Mouse (Mus musculus) right cerebral cortex, postnatal 4 days (tissue): ENCODE measurements around the gene Atf7ip.
A peak's percentile ranks its signal among the peaks of the same experiment; 100 is the strongest.

Experiments used
- DNase-seq: peaks from one replicate; pipeline ENCODE4 v3.0.0-alpha.2; 2022

The Atf7ip gene

DNA sequence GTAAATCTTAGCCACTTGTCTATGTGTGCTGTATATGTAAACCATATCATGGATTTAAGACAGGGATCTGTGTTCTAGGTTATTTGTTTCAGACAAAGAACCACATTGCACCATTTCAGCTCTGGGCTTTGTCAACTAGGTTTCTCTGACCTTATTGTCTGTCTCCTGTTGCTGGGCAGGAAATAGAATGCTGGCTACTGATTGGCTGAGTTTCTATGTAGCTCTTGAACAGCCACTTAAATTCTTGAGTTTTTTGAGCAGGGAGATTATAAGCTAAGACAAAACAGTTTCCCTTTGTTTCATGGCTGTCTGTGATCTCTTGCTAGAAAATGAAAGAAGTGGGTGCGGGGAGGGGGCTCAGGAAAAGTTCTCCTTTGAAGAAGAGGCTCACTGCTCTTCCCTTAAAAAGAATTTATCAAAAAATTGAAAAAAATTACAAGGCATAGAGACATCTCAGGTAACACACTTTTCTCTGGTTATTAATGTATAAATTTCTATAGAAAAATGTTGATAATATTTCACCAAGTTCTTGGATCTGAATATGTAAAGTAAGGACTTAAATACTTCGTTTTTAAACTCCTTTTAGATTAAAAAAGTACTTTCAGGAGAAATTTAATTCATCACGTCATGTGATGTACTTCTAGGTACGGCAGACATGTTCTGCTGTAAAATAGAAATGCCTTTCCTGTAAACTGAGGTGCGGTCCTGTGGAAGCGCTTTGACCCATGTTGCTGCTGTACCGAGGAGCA is 49.0 kb downstream of the Atf7ip start:
- DNase-seq = no peak

DNA sequence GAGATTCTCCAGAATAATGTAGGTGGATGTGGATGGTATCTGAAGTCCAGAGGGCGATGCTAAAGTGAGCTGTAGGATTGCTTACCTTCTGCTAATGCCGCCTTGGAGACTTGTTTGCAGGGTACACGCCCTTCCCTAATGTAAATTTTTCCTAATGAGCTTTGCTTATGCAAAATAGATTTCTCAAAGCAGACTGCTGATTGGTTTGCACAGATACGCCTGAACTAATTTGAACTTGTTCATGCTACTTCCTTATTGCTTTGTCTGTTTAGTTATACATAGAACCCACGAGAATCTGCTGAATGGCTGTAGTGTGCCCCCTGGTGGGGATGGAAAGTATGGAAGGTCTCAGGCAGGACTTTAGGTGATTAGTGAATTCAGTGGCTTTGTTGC is 49.6 kb downstream of the Atf7ip start:
- peak; percentile 72 for DNase-seq

DNA sequence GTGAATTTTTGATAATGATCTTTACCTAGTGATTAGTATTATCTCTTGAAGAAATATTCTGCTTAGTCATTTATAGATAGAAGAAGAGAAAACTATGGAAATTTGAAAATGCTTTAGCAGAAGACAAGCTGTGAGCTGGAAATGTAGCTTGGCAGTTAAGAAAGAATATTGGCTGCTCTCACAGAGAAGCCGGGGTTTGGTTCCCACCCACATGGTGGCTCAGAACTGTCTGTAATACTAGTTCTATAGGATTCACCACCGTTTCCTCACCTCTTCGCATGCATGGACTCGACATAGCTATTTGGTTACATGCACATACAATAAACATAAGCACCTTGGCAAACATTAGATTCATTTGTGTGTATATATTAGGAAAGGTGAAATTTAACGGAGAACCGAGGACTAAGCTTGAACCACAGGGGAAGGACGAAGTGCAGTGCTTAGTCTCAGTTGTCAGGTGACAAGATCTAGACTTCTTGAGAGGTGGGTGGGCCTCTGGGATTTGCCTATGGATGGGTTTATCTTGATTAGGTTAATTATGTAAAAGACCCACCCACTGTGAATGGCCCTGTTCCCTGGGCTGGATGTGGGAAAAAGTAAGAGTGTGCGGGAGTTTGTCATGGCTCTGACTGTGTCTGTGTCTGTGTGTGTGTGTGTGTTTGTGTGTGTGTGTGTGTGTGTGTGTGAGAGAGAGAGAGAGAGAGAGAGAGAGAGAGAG is 52.5 kb downstream of the Atf7ip start:
- DNase-seq = no peak

DNA sequence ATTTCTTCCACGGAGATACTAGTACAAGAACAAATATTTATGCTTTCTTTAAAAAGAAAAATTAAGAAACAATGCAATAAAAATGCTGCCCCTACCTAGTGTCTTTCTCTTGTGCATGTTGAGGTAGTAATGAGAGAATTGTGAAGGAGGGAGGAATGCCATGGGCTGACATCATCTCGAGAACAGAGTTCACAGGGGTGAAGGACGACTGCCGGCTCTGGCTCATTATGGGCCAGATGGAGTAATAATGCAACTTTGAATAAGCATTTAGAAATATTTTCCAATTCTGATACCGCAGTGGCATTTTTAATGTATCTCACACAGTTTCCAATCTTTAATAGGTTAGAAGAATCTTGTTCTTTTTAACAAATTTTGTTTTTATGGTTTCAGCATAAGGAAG is 60.0 kb downstream of the Atf7ip start:
- no peak for DNase-seq

DNA sequence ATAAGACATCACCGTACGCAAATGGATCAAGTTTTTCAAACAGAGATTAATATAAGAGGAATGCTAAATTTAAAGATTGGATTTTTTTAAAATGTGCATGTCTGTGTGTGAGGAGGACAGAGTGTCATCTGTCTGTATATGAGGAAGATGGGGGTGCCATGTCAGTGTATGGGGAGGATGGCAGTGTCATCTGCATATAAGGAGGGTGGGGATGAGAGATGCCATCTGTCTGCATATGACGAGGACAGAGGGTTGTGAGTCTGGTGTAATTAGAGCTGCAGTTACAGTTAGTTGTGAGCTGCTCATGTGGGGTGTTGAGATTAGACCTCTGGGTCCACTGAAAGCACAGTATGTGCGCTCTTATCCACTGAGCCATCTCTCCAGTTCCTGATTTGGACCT is 84.8 kb downstream of the Atf7ip start:
- DNase-seq = no peak

DNA sequence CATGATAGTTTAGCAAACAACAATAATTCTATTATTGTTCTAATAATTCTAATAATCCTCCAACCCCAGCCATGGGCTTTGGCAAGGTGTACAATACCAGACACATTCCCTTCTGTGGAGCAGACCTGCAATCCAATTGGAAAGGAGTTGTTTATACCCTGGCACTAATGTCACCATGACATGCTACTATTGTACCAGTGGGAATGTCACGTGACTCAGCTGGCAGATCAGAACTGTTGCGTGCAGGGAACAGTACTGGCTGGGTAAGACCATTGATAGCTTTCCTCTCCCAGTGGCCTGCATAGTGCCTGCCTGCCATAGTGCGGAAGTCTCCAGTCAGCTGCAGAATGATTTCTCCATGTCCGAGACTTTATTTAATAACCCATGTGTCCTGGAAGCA is 88.6 kb downstream of the Atf7ip start:
- DNase-seq = no peak

DNA sequence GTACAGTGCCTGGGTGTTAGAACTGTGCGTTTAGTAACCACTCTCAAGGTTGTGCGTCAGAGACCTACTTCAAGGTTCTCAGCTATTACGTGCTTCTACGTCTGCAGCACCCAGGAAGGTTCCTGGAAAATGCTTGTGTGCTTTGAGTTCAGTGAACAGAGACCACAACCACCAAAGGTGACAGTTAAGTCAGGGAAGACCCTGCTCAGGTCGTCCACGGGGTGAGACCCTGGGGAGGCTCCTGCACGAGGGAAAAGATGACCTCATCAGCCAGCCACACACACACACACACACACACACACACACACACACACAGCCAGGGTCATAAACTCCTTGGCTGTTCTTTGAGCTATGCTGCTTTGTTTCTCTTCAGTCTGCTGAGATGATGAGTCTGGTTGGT is 96.6 kb downstream of the Atf7ip start:
- DNase-seq = no peak

DNA sequence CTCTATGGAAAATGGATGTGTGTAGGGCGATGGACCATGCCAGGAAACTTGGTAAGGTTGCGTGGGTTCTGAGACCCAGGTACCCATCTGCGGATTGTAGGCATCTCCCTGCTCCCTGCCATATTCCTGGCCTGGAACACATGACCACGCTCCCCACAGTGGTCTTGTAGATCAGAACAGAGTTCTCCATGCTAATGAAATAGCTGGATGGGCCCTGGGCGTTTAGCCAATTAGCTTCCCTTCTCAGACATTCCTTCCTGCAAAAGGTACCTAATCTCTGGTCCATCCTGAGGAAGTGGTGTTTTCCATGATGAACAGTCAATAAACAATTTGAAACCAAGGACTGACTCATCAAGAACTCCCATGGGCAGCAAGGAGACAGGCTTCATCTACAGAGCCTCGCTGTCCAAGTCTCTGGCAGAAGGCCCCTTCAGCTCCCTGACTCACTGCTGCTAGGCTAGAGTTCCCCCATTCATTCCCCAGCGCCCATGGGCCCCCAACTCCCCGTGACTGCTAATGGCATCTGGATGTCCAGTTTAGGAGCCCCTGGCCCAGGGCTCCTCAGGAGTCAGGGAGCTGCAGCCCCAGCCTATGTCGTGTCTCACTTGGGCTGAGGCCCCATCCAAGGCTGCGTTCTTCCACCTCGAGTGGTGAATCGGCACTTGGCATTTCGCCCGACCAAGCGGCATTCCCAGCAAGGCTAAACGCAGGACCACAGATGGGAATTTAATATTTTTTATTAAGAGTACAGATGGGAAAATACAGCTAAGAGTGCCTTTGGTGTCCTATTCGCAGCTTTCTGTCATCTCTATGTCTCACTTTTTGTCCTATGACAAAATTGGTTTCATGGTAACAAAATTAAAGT is 105.6 kb downstream of the Atf7ip start:
- peak; percentile 38 for DNase-seq

DNA sequence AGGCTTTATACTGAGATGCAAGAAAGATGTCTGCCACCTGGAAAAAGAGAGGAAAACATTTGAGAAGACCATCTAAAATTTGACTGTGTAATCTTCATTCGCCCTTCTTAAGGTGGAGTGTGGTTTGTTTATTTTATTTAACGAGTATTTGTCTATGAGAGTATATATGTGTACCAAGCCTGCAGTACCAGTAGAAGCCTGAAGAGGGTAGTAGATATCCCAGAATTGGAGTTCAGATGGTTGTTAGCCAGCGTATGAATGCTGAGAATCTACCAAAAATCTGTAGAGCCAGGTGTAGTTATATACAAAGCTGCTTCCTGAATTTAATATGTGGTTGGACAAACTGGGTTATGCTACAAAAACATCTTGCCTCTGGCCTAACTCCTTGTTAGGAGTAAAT is 106.3 kb downstream of the Atf7ip start:
- no peak for DNase-seq

DNA sequence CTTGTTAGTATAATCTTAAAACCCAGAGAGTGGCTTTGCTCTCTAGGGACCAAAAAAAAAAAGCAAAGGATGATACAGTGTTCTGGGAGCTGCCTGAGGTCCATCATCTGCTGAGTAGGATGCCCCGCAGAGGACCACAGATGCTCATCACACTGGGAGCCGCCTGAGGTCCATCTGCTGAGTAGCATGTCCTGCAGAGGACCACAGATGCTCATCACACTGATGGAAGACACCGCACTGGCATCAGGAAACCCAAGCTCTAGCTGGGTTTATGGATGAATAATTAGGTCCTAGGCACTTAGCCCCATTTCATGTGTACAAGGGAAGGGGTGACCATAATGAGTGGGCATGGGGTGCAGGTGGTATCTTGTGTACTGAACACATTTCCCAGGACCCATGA is 108.2 kb downstream of the Atf7ip start:
- no peak for DNase-seq

DNA sequence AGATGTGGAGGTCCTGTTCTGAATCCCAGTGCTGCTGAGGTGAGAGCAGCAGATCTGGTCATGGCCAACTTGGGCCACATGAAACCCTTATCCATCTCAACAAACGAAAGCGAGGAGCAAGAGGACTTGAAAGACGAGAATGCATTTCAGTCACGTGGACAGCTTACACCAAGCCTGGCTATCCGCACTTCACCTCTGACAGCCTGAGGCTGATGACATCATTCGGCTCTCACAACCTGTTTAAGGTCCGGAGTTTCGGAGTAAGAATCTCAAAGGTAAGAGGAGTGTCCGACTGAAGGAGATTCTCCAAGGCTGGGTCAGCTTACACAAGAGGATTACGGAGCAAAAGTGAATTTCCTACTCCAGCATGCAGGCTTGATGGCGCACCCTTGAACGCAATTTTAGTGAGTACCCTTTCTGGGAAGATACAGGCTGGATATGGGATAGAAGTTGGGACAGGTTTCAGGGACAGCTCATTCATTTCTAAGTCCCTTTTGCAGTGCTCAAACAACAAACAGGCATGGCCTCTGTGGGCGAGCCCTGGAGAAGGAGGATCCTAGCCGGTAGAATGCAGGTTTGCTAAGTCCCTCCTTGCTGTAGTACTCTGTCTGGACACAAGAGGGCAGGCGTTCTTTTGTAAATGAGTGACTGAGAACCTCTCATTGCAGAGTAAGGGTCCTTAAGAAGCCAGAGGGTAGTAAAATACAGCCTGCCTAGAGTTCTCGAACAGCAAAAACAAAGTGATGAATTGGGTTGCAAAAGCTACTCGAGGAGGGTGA is 114.6 kb downstream of the Atf7ip start:
- peak; percentile 87 for DNase-seq

DNA sequence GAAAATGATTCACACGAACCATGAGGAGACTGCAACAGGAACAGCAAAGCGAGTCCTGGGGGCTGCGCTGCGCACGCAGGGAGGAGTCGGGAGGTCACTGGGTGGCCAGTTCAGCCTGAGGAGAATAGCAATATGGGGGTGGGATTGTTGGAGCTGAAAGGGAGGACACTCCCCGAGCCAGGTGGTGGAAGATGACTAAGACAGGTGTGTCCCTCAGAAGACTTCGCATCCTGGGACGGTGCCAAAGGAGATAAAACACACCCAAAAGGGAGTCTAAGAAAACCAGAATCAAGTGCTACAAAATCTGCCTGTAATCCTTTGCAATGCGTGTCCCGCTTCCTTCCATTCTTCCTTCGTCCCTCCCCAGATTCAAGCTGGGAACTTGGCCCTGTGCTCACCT is 119.5 kb downstream of the Atf7ip start:
- no peak for DNase-seq

DNA sequence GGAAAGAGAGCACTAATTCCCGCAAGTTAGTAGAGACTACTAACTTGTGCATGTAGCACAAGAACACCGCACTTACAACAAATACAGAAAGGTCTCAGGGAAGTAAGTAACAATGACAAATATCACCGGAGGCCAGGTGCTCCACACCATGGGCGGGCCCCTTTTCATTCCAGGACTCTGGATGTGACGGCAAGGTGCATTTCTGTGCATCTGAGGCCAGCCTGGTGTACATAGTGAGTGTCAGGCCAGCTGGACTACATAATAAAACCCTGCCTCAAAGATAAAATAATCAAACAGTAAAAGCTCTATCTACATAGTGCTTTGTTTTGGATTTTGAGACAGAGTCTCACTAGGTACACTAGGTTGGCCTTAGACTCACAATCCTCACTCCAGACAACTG is 123.7 kb downstream of the Atf7ip start:
- no peak for DNase-seq

DNA sequence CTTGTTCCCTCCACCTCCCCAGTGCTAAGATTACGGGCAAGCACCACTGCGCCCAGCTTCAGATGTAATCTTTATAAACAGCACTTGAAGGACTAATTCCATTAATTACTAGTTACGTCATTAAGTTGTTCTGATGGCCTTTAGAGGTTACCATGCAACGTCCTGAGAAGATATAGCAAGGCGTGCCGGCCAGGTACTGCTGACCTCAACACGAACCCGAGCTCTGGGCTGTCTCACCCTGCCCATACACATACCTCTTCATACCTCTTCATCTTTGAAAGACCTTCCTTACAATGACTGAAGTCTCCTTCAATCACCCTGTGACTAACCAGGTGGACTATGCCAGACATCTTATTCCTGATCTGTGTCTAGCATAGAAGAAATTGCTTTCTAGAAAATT is 125.6 kb downstream of the Atf7ip start:
- no peak for DNase-seq

DNA sequence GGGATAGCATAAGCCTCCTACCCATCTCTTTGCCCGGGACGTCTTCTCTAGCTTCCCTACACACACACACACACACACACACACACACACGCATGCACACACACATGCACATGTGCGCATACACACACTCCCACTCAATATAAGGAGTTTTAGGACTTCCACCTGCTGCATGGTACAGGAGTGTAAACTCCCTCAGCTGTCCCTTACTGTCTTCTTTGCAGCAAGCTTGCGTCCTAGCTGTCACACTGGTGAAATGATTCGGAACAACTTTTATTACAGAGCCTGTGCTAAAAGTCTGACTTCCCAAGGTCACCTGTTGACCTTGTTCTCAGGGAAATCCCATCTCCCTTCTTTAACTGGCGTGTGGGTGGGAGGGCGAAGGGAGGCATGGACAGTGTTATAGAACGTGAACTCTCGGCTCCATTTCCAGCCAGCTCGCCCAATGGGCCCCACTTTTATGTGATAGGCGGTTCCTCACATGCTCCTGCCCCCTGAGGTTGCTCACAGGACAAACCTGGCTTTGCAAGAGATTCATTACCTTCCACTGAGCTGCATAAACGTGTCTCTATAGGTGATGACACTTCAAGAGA is 126.1 kb downstream of the Atf7ip start:
- DNase-seq = no peak

DNA sequence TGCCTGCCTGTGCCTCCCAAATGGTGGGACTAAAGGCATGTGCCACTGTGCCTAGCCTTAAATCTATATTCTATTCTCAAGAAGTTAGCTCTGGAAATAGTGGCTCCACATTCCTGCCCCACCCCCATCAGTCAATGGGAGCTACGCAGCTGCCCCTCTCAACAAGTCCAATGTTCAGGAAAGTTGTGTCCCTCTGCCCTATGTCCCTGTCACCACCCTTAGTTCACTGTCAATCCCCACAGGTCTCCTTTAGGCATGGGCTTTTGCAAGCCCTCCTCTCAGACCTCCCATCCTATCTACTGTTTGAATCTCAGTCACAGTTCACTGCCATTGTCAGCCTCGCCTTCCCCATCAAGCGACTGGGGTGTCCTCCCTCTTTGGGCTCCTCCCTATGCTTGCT is 127.2 kb downstream of the Atf7ip start:
- no peak for DNase-seq

DNA sequence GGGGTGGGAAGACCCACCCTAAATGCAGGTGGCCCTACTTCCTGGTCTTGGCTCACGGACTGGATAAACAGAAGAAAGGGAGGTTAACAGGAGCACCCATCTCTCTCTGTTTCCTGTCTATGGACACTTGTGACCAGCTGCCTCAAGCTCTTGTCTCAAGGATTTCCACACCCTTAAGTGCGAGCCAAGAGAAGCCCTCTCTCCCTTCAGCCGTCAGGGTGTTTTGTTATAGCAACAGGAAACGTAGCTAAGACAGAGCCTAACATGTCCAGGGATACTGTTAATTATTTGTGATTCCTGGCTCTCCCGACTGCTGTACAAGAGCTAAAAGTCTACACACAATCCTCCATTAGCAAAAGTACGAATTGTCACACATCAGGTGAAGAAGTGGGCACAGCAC is 127.8 kb downstream of the Atf7ip start:
- DNase-seq = no peak

DNA sequence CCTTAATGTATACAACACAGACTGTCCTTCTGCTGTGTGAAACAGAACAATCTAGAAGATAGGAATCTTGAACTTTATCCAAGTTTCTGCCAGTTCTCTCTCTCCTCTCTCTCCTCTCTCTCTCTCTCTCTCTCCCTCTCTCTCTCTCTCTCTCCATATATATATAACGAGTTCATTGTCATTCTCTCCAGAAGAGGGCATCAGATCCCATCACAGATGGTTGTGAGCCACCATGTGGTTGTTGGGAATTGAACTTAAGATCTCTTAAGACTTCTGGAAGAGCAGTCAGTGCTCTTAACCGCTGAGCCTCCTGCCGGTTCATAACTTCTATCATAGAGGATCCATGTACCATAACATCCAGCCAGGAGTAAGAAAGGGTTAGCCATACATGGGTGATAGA is 129.0 kb downstream of the Atf7ip start:
- no peak for DNase-seq

DNA sequence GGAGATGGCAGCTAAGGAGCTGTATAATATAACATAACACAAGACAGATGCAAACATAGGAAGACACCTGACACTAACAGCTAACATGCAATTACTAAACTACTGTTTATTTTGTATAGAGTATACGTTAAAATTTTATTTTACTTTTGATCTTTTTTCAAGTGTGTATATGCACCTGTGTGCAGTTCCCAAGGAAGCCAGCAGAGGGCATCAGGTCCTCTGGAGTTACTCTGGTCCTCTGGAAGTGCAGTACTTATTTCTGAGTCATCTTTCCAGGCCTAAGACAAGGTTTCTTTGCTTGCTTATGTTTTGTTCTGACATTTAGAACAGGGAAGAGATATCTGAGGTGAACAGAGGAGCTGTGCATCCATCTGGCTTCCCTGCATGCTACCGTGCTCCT is 138.2 kb downstream of the Atf7ip start:
- no peak for DNase-seq

DNA sequence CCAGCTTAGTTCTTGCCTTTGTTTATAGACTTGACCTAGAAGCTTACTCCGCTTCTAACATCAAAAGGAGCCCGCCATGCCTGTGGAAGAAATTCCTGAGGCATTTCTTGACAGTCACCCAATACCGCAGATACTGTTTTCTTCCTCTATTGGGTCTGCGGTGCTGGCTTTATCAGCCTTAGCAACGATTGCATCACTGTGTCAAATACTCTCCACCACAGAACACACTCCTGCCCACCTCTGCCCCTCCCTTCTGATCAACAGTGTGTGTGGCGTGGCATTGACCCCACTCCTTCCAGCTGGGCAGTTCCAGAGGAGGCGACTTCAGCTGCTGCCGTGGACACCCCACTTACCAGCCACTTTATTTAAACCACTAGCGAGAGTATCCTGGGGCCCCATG is 139.8 kb downstream of the Atf7ip start:
- no peak for DNase-seq

DNA sequence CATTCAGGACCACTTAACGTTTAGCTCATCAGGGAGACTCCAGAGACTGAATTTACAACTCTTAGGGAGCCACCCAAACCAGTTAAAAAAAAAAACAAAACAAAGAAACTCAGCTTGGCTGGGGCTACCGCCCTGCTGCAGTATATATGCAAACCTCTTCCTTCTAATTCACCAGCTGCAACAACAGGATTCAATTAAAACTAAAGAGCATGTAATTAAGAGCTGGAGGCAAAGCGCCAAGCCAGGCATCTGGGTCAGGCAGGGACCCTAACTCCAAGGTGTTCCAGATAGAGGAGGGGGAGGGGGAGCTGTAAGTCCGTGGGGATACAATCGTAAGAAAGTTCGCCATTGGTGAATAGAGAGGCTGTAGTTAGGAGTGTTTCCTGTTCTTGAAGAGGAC is 140.2 kb downstream of the Atf7ip start:
- no peak for DNase-seq

DNA sequence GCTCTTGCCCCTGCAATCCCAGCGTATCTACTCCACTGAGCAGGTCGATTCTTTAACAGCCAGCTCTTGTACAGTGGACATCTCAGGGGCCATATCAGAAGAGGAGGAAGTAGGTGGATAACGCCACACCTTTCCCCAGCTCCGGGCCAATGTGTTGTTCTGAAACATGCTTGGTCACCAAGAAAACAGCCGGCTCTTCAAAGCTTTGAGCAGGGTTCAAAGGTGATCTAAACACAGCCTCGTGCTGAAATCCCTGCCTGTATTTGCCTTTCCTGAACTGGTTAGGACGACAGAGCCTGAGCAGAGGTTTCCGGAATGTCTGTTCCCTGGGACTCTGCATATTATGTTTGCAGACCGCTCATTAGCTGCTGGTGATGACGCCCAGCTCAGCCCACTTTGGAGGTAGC is 141.5 kb downstream of the Atf7ip start:
- DNase-seq = no peak

DNA sequence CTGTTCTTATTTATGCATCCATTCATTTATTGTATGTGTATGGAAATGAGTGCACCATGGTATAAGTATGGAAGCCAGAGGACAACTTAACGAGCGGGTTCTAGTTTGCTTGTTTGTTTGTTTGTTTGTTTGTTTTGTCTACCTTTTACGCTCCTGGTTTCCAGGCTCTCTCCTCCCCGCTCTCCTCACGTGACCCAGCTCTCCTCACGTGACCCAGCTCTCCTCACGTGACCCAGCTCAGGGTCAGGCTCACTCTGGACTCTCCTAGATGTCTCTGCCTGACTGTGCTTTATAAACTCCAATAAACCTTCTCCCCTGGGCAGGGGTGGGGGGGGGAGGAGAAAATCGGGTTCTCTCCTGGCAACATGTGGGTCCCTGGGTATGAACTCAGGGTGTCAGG is 144.7 kb downstream of the Atf7ip start:
- DNase-seq = no peak
